Mouse (Mus musculus) testis, adult 2 months (tissue): ENCODE measurements around the gene Vegfb. TPM values are rescaled to one million over a fixed set of nuclear protein-coding genes. Genes with fewer than 3 reads are reported as not detected.
A peak's percentile ranks its signal among the peaks of the same experiment; 100 is the strongest.

Experiments used
- H3K27ac ChIP-seq: fragments of 200-500 bp; 2 replicates; pipeline ENCODE4 v1.5.1; 2012; ENCODE audit warnings: low read depth, low read length; ENCODE audit not compliant: control insufficient read depth, insufficient read depth
- H3K27me3 ChIP-seq: fragments of 200-500 bp; 2 replicates; pipeline ENCODE4 v1.6.1; 2012; ENCODE audit warnings: mild to moderate bottlenecking, low read length, moderate library complexity; ENCODE audit not compliant: control insufficient read depth, insufficient read depth
- H3K36me3 ChIP-seq: fragments of 200-500 bp; 2 replicates; pipeline ENCODE4 v1.6.1; 2012; ENCODE audit warnings: mild to moderate bottlenecking, low read length; ENCODE audit not compliant: control insufficient read depth, insufficient read depth
- H3K4me1 ChIP-seq: fragments of 200-500 bp; 2 replicates; pipeline ENCODE4 v1.6.1; 2012; ENCODE audit warnings: low read length; ENCODE audit not compliant: control insufficient read depth, insufficient read depth
- H3K4me3 ChIP-seq: fragments of 200-500 bp; 2 replicates; pipeline ENCODE4 v1.5.1; 2012; ENCODE audit warnings: low read depth, mild to moderate bottlenecking, low read length, moderate library complexity, mixed read lengths; ENCODE audit not compliant: control insufficient read depth
- CTCF ChIP-seq: fragments of 200-500 bp; IDR thresholded peaks from 2 replicates; pipeline ENCODE4 v1.5.1; 2012; ENCODE audit warnings: low read depth, mild to moderate bottlenecking, inconsistent platforms, low read length, moderate library complexity; ENCODE audit not compliant: control insufficient read depth, insufficient read depth, insufficient replicate concordance
- POLR2A ChIP-seq: fragments of 200-500 bp; IDR thresholded peaks from 2 replicates; pipeline ENCODE4 v1.6.1; 2012; ENCODE audit warnings: low read depth, mild to moderate bottlenecking, inconsistent platforms, low read length, moderate library complexity; ENCODE audit not compliant: control insufficient read depth
- polyA plus RNA-seq: library from polyadenylated mRNA; depleted of rRNA; stranded (reverse); fragments of >200 nt; gene quantifications from 2 replicates; pipeline ENCODE4 v1.2.3, GENCODE M21; 2012

Gene Vegfb
- polyA plus RNA-seq, 1 experiment: 7.5 TPM

GRCm38 (mm10) chr19:6942764-6943163 lies 44.7 kb downstream of the Vegfb start:
- Histone ChIP-seq H3K4me1 (peaks cover 17% of the 10 kb centered on the region), H3K36me3 (no peaks in the 10 kb centered on the region), H3K4me3 (peak overlapping the region; percentile 94), H3K27ac (peak overlapping the region; percentile 83), H3K27me3 (no peaks in the 10 kb centered on the region)
- TF ChIP-seq CTCF: no peak
- TF ChIP-seq POLR2A: no peak

DNA sequence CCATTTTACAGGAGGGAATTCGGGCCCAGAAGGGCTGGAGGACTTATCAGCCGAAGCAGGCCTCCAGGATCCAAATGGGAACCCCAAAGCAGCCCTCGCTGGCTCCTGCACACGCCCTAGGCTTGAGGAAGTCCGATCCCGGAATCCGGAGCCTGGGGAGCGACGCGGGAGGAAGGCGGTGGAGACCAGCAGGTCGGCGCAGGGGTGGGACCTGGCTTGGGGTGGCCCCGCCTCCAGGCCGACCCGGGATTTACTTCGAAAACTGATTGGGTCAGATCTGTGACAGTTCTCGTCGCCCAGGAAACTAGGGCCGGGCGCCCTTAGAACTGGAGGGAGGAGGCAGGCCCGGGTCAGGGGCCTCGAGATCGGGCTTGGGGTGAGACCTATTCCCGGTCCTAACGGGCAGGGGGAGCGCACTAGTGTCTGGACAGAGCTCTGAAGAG lies 45.2 kb downstream of the Vegfb start, which contains the start of gene Gpr137:
TSS of gene Gpr137 (minus strand) at position 232 of the 443 bp plus-strand sequence.
- Histone ChIP-seq H3K4me1 (peaks cover 18% of the 10 kb centered on the region), H3K27ac (peak within 1 kb of the TSS; percentile 93), H3K36me3 (no peaks in the 10 kb centered on the region), H3K27me3 (no peaks in the 10 kb centered on the region), H3K4me3 (peak within 1 kb of the TSS; percentile 94)
- TF ChIP-seq CTCF: no peak
- TF ChIP-seq POLR2A: peak; percentile 70; the same call in 1 of the 2 replicates

GRCm38 (mm10) chr19:6941372-6942248 lies 45.8 kb downstream of the Vegfb start, which contains the start of gene Bad:
TSS of gene Bad (plus strand) at chr19:6941861.
- H3K4me1 ChIP-seq: peaks cover 18% of the 10 kb centered on the region
- H3K27me3 ChIP-seq: no peaks in the 10 kb centered on the region
- no peak for TF ChIP-seq CTCF
- TF ChIP-seq POLR2A: peak; percentile 70
- no peaks in the 10 kb centered on the region for H3K36me3 ChIP-seq
- peak within 1 kb of the TSS; percentile 93 for H3K27ac ChIP-seq
- peak within 1 kb of the TSS; percentile 94 for H3K4me3 ChIP-seq

GRCm38 (mm10) chr19:6940396-6941351 lies 46.8 kb downstream of the Vegfb start:
- TF ChIP-seq POLR2A: no peak
- TF ChIP-seq CTCF: no peak
- H3K27ac ChIP-seq: peak overlapping the region; percentile 90

DNA sequence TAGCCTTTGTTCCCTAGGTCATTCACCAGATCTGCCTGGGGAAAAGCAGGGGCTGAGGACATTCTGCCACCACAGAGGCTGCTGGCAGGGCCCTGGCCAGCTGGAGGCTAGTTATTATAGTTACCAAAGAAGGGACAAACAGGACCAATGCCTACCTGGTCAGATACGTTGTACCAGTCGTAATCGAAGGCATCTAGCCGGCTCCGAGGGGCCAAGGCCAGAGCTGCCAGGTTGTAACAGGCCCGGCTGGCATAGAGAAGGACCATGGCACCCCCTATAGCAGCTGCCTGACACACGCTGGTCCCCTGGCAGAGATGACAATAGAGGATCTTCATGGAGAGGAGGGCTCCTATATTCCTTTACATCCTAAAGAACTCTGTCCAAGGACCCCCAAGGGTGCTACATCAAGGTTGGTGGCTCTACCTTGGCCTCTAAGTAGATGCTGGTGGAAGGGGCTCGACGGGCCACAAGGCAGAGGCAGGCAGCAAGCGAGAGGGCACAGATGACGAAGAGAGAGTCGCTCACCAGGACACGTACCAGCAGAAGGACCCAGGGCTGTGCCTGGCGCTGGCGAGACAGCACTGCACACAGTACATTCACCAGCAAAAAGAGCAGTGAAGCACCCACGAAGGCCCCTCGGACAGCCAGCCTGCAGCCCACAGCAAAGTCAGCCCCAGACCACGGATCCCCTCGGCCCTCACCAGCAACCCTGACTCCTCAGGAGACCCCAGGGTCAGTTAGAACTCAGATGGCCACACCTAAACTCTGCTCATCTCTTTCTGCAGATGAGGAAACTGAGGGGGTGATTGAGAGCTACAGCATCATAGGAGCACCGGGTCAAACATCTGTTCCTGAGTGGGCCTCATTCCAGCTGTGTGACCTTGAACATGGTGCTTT lies 48.1 kb downstream of the Vegfb start:
- Histone ChIP-seq H3K4me3 (peak overlapping the region; percentile 9; the same call in 1 of the 2 replicates), H3K27ac (no peak overlapping the region), H3K36me3 (no peaks in the 10 kb centered on the region), H3K27me3 (no peaks in the 10 kb centered on the region), H3K4me1 (peaks cover 21% of the 10 kb centered on the region)
- TF ChIP-seq CTCF (no peak), POLR2A (0 out of 2 replicates have a peak, but pooled peaks have one; percentile 15)

More at GRCm38 (mm10) chr19:6940396-6941351, 46.8 kb downstream of the Vegfb start:
- Histone ChIP-seq H3K27me3 (no peaks in the 10 kb centered on the region), H3K4me3 (peak overlapping the region; percentile 94), H3K36me3 (no peaks in the 10 kb centered on the region), H3K4me1 (peaks cover 18% of the 10 kb centered on the region)

- no peak overlapping the region for H3K4me3 ChIP-seq
- H3K36me3 ChIP-seq: no peaks in the 10 kb centered on the region
- no peaks in the 10 kb centered on the region for H3K27me3 ChIP-seq
- H3K4me1 ChIP-seq: peaks cover 28% of the 10 kb centered on the region
- TF ChIP-seq CTCF (no peak), POLR2A (no peak)
- H3K27ac ChIP-seq: no peak overlapping the region
Observed at GRCm38 (mm10) chr19:6937541-6938465, 49.6 kb downstream of the Vegfb start.
